Mouse (Mus musculus) liver, embryonic 14.5 days (tissue): ENCODE data around the gene Avp. TPM values are rescaled to one million over a fixed set of nuclear protein-coding genes. Genes with fewer than 3 reads are reported as not detected.

Experiments
- ATAC-seq: fragments of 200-750 bp; cut with Nextera tagmentation; 2 replicates; pipeline ENCODE4 v1.8.0; 2017; ENCODE audit warnings: moderate number of reproducible peaks, mild to moderate bottlenecking, moderate library complexity; ENCODE audit not compliant: insufficient read depth
- DNase-seq, 3 experiments: peaks; one replicate each; pipeline ENCODE4 v3.0.0-alpha.2; 2012 to 2013; ENCODE audit warnings: low read depth in 3 of 3, low spot score in 3 of 3
- H3K27ac ChIP-seq: fragments of 300-500 bp; sonication (generic); 2 replicates; pipeline ENCODE4 v1.5.1; 2014; ENCODE audit warnings: moderate library complexity, mild to moderate bottlenecking, control low read depth, inconsistent platforms
- H3K27me3 ChIP-seq: fragments of 300-500 bp; sonication (generic); 2 replicates; pipeline ENCODE4 v1.6.1; 2014; ENCODE audit warnings: mild to moderate bottlenecking, low read length, moderate library complexity; ENCODE audit not compliant: control insufficient read depth, insufficient read depth
- H3K36me3 ChIP-seq: fragments of 300-500 bp; sonication (generic); replicated peaks from 2 replicates; pipeline ENCODE4 v1.6.1; 2014; ENCODE audit warnings: low read depth; ENCODE audit not compliant: control insufficient read depth, insufficient read depth
- H3K4me1 ChIP-seq, 2 experiments: fragments of 200-500 bp in 1 of 2; fragments of 300-500 bp in 1 of 2; sonication (generic) in 1 of 2; replicated peaks; 2 replicates each; pipeline ENCODE4 v1.6.1; 2012 to 2014; ENCODE audit warnings: antibody characterized with exemption in 1 of 2, inconsistent platforms in 1 of 2, low read length in 1 of 2; ENCODE audit not compliant: control insufficient read depth in 2 of 2, insufficient read depth in 2 of 2
- H3K4me2 ChIP-seq: fragments of 300-500 bp; sonication (generic); 2 replicates; pipeline ENCODE4 v1.6.1; 2014; ENCODE audit warnings: low read depth, mild to moderate bottlenecking, control low read depth, moderate library complexity
- H3K4me3 ChIP-seq, 2 experiments: fragments of 200-500 bp in 1 of 2; fragments of 300-500 bp in 1 of 2; sonication (generic) in 1 of 2; 2 replicates each; pipeline ENCODE4 v1.5.1; 2012 to 2014; ENCODE audit warnings: low read depth in 2 of 2, low read length in 2 of 2, mild to moderate bottlenecking in 2 of 2, control low read depth in 1 of 2, inconsistent platforms in 1 of 2, moderate library complexity in 1 of 2; ENCODE audit not compliant: insufficient read depth in 1 of 2
- H3K9ac ChIP-seq: fragments of 300-500 bp; sonication (generic); replicated peaks from 2 replicates; pipeline ENCODE4 v1.6.1; 2014; ENCODE audit warnings: mild to moderate bottlenecking, control low read depth, moderate library complexity
- H3K9me3 ChIP-seq: fragments of 300-500 bp; sonication (generic); 2 replicates; pipeline ENCODE4 v1.6.1; 2016; ENCODE audit warnings: low read length, mixed read lengths; ENCODE audit not compliant: control insufficient read depth
- CTCF ChIP-seq: IDR thresholded peaks from 2 replicates; pipeline ENCODE4 v1.5.1; 2016; ENCODE audit warnings: antibody characterized with exemption, low read depth, control low read depth
- EP300 ChIP-seq: IDR thresholded peaks from 2 replicates; pipeline ENCODE4 v1.6.1; 2016; ENCODE audit warnings: antibody characterized with exemption, low read depth
- WGBS: fragments of 180-500 bp; shearing (Covaris S2); extraction: QIAGEN DNeasy Blood & Tissue Kit; methylation state at CpG from one replicate; pipeline ENCODE4 v1.1.7; 2014; ENCODE audit not compliant: insufficient replicate concordance; 5-methylcytosine and 5-hydroxymethylcytosine counted together
- polyA plus RNA-seq, 2 experiments: library from polyadenylated mRNA; depleted of rRNA in 1 of 2; stranded (reverse) in 1 of 2; unstranded in 1 of 2; fragments of >200 nt; fragmentation: Nextera tagmentation in 1 of 2; extraction: Ambion mirVana in 1 of 2; gene quantifications; 2 replicates each; pipeline versions ENCODE4 v1.2.1 to v1.2.3; 2012 to 2014

Avp gene
- polyA plus RNA-seq (2012; rRNA removed), result not detected in 2 replicates
- polyA plus RNA-seq (2014; fragmentation: Nextera tagmentation; extraction: Ambion mirVana), result not detected in 2 replicates

- Histone ChIP-seq H3K9me3 (no peaks in the 10 kb centered on the region), H3K27me3 (peaks cover 53% of the 10 kb centered on the region), H3K27ac (no peak within 1 kb of the TSS), H3K4me3 (no peak within 1 kb of the TSS), H3K36me3 (no peaks in the 10 kb centered on the region), H3K9ac (no peak within 1 kb of the TSS), H3K4me1 (no peaks in the 10 kb centered on the region; a peak in 1 of 4 replicates), H3K4me2 (no peak within 1 kb of the TSS)
- no peak for ATAC-seq
- TF ChIP-seq EP300 (no peak), CTCF (no peak)
- DNase-seq, result no peak
- 40% methylated on average over 10 of the region's 10 CpGs for WGBS
Measured at GRCm38 (mm10) chr2:130582552-130582951, at the start of gene Avp. Avp (minus strand) TSS chr2:130582554.

DNA sequence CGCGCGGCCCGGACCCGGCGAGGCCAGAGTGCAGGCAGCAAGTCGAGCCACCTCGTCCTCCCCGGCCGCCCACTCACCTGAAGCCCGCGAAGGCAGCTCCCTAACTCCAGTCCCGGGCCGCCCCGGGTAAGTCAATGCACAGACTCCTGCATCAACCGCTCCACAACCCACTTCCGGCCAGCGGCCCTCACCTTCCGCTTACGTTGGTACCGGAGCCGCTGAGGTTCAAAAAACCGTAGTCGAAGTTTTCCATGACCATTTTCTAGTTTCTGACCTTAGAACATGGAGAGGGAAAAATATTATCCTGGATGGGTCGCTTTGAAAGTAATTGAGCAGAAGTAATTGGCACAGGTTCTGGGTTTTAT is 47.5 kb upstream of the Avp start, which contains the start of the genes Fastkd5 and Ubox5:
Fastkd5 (minus strand) TSS at position 189 of the 365 bp plus-strand sequence.
Ubox5 (minus strand) TSS at position 200 of the 365 bp plus-strand sequence.
- Histone ChIP-seq H3K4me1 (peaks cover 5 to 8% of the 10 kb centered on the region in 2 experiments; a peak in 3 of 4 replicates), H3K27ac (peak within 1 kb of the TSS; percentile 11), H3K4me2 (peak within 1 kb of the TSS; percentile 89), H3K9ac (peak within 1 kb of the TSS; percentile 80), H3K27me3 (peaks cover 21% of the 10 kb centered on the region), H3K4me3 (peak within 1 kb of the TSS; percentile 69 to 76), H3K9me3 (no peaks in the 10 kb centered on the region), H3K36me3 (peaks cover 6% of the 10 kb centered on the region)
- DNase-seq (peak; percentile 77 to 80 (median 79)), ATAC-seq (peak; percentile 86)
- WGBS, result under 1% methylated on average over 19 of the region's 25 CpGs
- no peak for TF ChIP-seq CTCF
- TF ChIP-seq EP300, result peak; percentile 51

- H3K9ac ChIP-seq, result peak overlapping the region; percentile 80
- no peak for DNase-seq
Measured at GRCm38 (mm10) chr2:130629080-130629838, 46.9 kb upstream of the Avp start.

GRCm38 (mm10) chr2:130628424-130628823 is 46.1 kb upstream of the Avp start:
- Histone ChIP-seq H3K4me3 (peak overlapping the region; percentile 69 to 76; a peak in 3 of 4 replicates), H3K4me1 (peaks cover 5 to 8% of the 10 kb centered on the region in 2 experiments; a peak in 3 of 4 replicates), H3K4me2 (peak overlapping the region; percentile 89), H3K9me3 (no peaks in the 10 kb centered on the region), H3K27me3 (peaks cover 8% of the 10 kb centered on the region), H3K27ac (no peak overlapping the region), H3K36me3 (peaks cover 6% of the 10 kb centered on the region), H3K9ac (peak overlapping the region; percentile 80)
- no peak for ATAC-seq
- TF ChIP-seq EP300 (no peak), CTCF (peak; percentile 54)
- 47% methylated on average over 3 of the region's 3 CpGs for WGBS
- no peak for DNase-seq

More at GRCm38 (mm10) chr2:130629080-130629838, 46.9 kb upstream of the Avp start:
- TF ChIP-seq CTCF (peak; percentile 2; the same call in 1 of the 2 replicates), EP300 (no peak)
- Histone ChIP-seq H3K4me3 (peak overlapping the region; percentile 69 to 76), H3K4me2 (peak overlapping the region; percentile 89), H3K27ac (peak overlapping the region; percentile 11), H3K36me3 (peaks cover 6% of the 10 kb centered on the region), H3K27me3 (peaks cover 16% of the 10 kb centered on the region), H3K4me1 (peaks cover 5 to 8% of the 10 kb centered on the region in 2 experiments; a peak in 3 of 4 replicates), H3K9me3 (no peaks in the 10 kb centered on the region)
- ATAC-seq, result peak; percentile 72
- 2% methylated on average over 35 of the region's 37 CpGs for WGBS

DNA sequence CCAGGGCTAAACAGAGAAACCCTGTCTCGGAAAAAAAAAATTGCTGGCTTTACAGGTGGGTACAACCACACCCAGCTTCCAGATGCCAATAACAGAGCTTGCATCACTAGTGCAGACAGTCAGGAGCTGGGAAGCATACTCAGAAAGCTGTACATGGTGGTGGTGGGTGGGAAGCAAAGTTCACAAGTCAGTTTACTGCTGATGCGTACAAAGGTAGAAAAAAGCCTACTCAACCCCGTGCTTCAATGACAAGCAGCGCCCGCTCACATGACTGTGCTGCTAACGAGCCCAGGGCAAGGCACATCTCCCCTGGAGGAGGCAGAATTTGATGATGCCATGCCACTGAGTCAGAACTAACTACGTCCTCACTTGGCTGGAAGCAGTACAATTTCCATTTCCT is 36.6 kb upstream of the Avp start:
- Histone ChIP-seq H3K27ac (no peak overlapping the region), H3K9me3 (no peaks in the 10 kb centered on the region), H3K4me2 (no peak overlapping the region), H3K36me3 (peaks cover 16% of the 10 kb centered on the region), H3K9ac (no peak overlapping the region), H3K4me3 (no peak overlapping the region), H3K4me1 (no peaks in the 10 kb centered on the region), H3K27me3 (no peaks in the 10 kb centered on the region)
- 83% methylated on average over 7 of the region's 7 CpGs for WGBS
- no peak for TF ChIP-seq CTCF
- no peak for TF ChIP-seq EP300
- DNase-seq (no peak), ATAC-seq (no peak)
